8 mouse cellular contexts compared by ENCODE assay signal in genomic region chr11:85829520-85830440, GRCm38 (mm10). TPM values are rescaled to one million over a fixed set of nuclear protein-coding genes. Genes with fewer than 3 reads are reported as not detected.
DNase-seq lines count a peak whose midpoint lies in the region; ATAC-seq lines count a peak whose summit lies in the region.

No protein-coding gene starts in this region.

- peak overlapping the region; percentile 22 for H3K4me3 ChIP-seq in forebrain, embryonic 15.5 days
- peak overlapping the region; percentile 66 for H3K4me3 ChIP-seq in limb, embryonic 12.5 days (replicated peaks)

- no peaks in the 10 kb centered on the region for H3K36me3 ChIP-seq in forebrain, embryonic 15.5 days
- H3K36me3 ChIP-seq in limb, embryonic 12.5 days: no peaks in the 10 kb centered on the region

- H3K4me2 ChIP-seq in forebrain, embryonic 15.5 days (replicated peaks): peak overlapping the region; percentile 28
- peak overlapping the region; percentile 83 for H3K4me2 ChIP-seq in limb, embryonic 12.5 days

- no peak overlapping the region for H3K9ac ChIP-seq in forebrain, embryonic 15.5 days (replicated peaks)
- peak overlapping the region; percentile 60 for H3K9ac ChIP-seq in limb, embryonic 12.5 days (replicated peaks)

- H3K9me3 ChIP-seq in forebrain, embryonic 15.5 days: no peaks in the 10 kb centered on the region
- H3K9me3 ChIP-seq in limb, embryonic 12.5 days: no peaks in the 10 kb centered on the region

- peaks cover 87% of the 10 kb centered on the region for H3K27me3 ChIP-seq in forebrain, embryonic 15.5 days
- peaks cover 94% of the 10 kb centered on the region for H3K27me3 ChIP-seq in limb, embryonic 12.5 days

- no peak overlapping the region for H3K27ac ChIP-seq in forebrain, embryonic 15.5 days (replicated peaks)
- peak overlapping the region; percentile 78 for H3K27ac ChIP-seq in limb, embryonic 12.5 days

- WGBS in forebrain, embryonic 15.5 days: 1% methylated on average over 60 of the region's 61 CpGs
- WGBS in limb, embryonic 12.5 days: under 1% methylated on average over 58 of the region's 61 CpGs

- H3K4me1 ChIP-seq in forebrain, embryonic 15.5 days: peaks cover 30% of the 10 kb centered on the region
- H3K4me1 ChIP-seq in limb, embryonic 12.5 days (replicated peaks): peaks cover 68% of the 10 kb centered on the region

- DNase-seq in kidney, adult 18-20 months: peak; percentile 51
- no peak for DNase-seq in kidney, adult 9 months
- DNase-seq in retina, embryonic 14.5 days (ENCODE audit: low spot score): peak; percentile 87
- no peak for DNase-seq in cerebellum, adult 8-10 months
- no peak for DNase-seq in right cerebral cortex, postnatal 36 days (ENCODE audit: low spot score in 2 of 2)
- DNase-seq in thymus, postnatal 4 days: no peak

- no peak; the same call in 1 of the 2 replicates for ATAC-seq in forebrain, embryonic 15.5 days (replicated peaks)
- no peak; the same call in 1 of the 2 replicates for ATAC-seq in limb, embryonic 12.5 days (ENCODE audit: insufficient number of reproducible peaks, insufficient read depth, low FRiP score, low TSS enrichment, low read depth)

RNA-seq across cellular contexts. Expression of gene Tbx2, which starts 2.6 kb away (rescaled TPM):
- polyA plus RNA-seq in forebrain, embryonic 15.5 days (2015; fragmentation: Nextera tagmentation; extraction: Ambion mirVana): 0.76 and 0.86 TPM in 2 replicates
- 7.9 and 10.0 TPM in 2 replicates for polyA plus RNA-seq in limb, embryonic 12.5 days (2016; fragmentation: Nextera tagmentation; extraction: Ambion mirVana)

RNA-seq across cellular contexts. Expression of gene Gm11444, which starts 20.4 kb away (rescaled TPM):
- not detected in 2 replicates for polyA plus RNA-seq in forebrain, embryonic 15.5 days (2015; fragmentation: Nextera tagmentation; extraction: Ambion mirVana)
- not detected in 2 replicates for polyA plus RNA-seq in limb, embryonic 12.5 days (2016; fragmentation: Nextera tagmentation; extraction: Ambion mirVana)

RNA-seq across cellular contexts. Expression of gene Tbx4, which starts 56.4 kb away (rescaled TPM):
- polyA plus RNA-seq in forebrain, embryonic 15.5 days (2015; fragmentation: Nextera tagmentation; extraction: Ambion mirVana): 0.11 and 0.25 TPM in 2 replicates
- polyA plus RNA-seq in limb, embryonic 12.5 days (2016; fragmentation: Nextera tagmentation; extraction: Ambion mirVana): 39.2 and 44.0 TPM in 2 replicates

Comparison
In these comparisons a context has a peak if more than half of its experiments do, and no peak if none do; other contexts are left out.
1. DNase-seq: peak in kidney, adult 18-20 months (single experiment) and retina, embryonic 14.5 days (single experiment); none in kidney, adult 9 months (single experiment), cerebellum, adult 8-10 months (single experiment), right cerebral cortex, postnatal 36 days (0 of 2) and thymus, postnatal 4 days (single experiment).
2. RNA of gene Tbx4, which starts 56.4 kb away (polyA plus RNA-seq): 39.2 to 44.0 TPM in limb, embryonic 12.5 days; 0.11 to 0.25 TPM in forebrain, embryonic 15.5 days; every median in the first group is over 10 times any median in the second.